In genomic region chr2:93252356-93252755, GRCm38 (mm10) we compare ENCODE assay signal across 9 mouse cellular contexts.
DNase-seq lines count a peak whose midpoint lies in the region; ATAC-seq lines count a peak whose summit lies in the region.
"Had no signal": no experiment of that assay in that cellular context is flagged by ENCODE, and none has a peak within 500 bp of the region (broad histone marks: within the 10 kb centered on the region; RNA-seq: fewer than 3 reads in every experiment).

No protein-coding gene starts in this region.

- peaks cover 15% of the 10 kb centered on the region for H3K4me1 ChIP-seq in limb, embryonic 15.5 days
- H3K4me1 ChIP-seq in limb, embryonic 10.5 days = peaks cover 42% of the 10 kb centered on the region

- no peaks in the 10 kb centered on the region for H3K36me3 ChIP-seq in limb, embryonic 15.5 days
- H3K36me3 ChIP-seq in limb, embryonic 10.5 days = no peaks in the 10 kb centered on the region

- 14% methylated on average over 9 of the region's 9 CpGs for WGBS in limb, embryonic 15.5 days
- 30% methylated on average over 9 of the region's 9 CpGs for WGBS in limb, embryonic 10.5 days

- no peaks in the 10 kb centered on the region for H3K9me3 ChIP-seq in limb, embryonic 15.5 days
- H3K9me3 ChIP-seq in limb, embryonic 10.5 days (replicated peaks) = no peaks in the 10 kb centered on the region

- H3K9ac ChIP-seq in limb, embryonic 15.5 days = no peak overlapping the region
- H3K9ac ChIP-seq: lung, embryonic 14.5 days had no signal

- no peaks in the 10 kb centered on the region for H3K27me3 ChIP-seq in limb, embryonic 15.5 days
- H3K27me3 ChIP-seq in limb, embryonic 10.5 days (ENCODE audit: low read depth, poor library complexity, severe bottlenecking) = no peaks in the 10 kb centered on the region

- no peak overlapping the region for H3K27ac ChIP-seq in limb, embryonic 15.5 days
- no peak overlapping the region for H3K27ac ChIP-seq in limb, embryonic 10.5 days

- ATAC-seq in limb, embryonic 15.5 days (ENCODE audit: insufficient number of reproducible peaks, low FRiP score, low TSS enrichment, low read depth) = 0 out of 2 replicates have a peak, but pooled peaks have one; percentile 9

- DNase-seq in limb, embryonic 10.5 days (ENCODE audit: low spot score) = no peak
- peak; percentile 7 for DNase-seq in fat pad, adult 2 months (ENCODE audit: extremely low read depth, low read depth, low spot score)
- DNase-seq in layer of hippocampus, adult 8-10 months (ENCODE audit: low spot score in 2 of 2) = peak; percentile 53 to 71
- DNase-seq in right cerebral cortex, postnatal 25 days = peak; percentile 22
- DNase-seq in urinary bladder, postnatal 4 days (ENCODE audit: low spot score in 2 of 2) = no peak
- no peak for DNase-seq in gastrocnemius, postnatal 4 days (ENCODE audit: low spot score in 2 of 2)
- no peak for DNase-seq in kidney, postnatal 25 days
- DNase-seq: lung, embryonic 14.5 days had no signal

- H3K4me2 ChIP-seq in limb, embryonic 15.5 days = no peak overlapping the region
- H3K4me2 ChIP-seq: lung, embryonic 14.5 days had no signal

- no peak overlapping the region for H3K4me3 ChIP-seq in limb, embryonic 15.5 days
- H3K4me3 ChIP-seq in limb, embryonic 10.5 days = no peak overlapping the region

Comparison
In these comparisons a context has a peak if more than half of its experiments do, and no peak if none do; other contexts are left out.
1. DNase-seq: peak in fat pad, adult 2 months (single experiment), layer of hippocampus, adult 8-10 months (2 of 2) and right cerebral cortex, postnatal 25 days (single experiment); none in limb, embryonic 10.5 days (single experiment), urinary bladder, postnatal 4 days (0 of 2), gastrocnemius, postnatal 4 days (0 of 2) and kidney, postnatal 25 days (0 of 2).